Mouse (Mus musculus) heart, postnatal 0 days (tissue): ENCODE measurements around the gene Bicral. TPM values are rescaled to one million over a fixed set of nuclear protein-coding genes. Genes with fewer than 3 reads are reported as not detected.
"Not testable (repeated sequence)": the region's sequence is repeated elsewhere in the genome, so short reads cannot be mapped to it uniquely, and the experiment has no call there.

Experiments
- ATAC-seq: fragments of 200-750 bp; cut with Nextera tagmentation; 2 replicates; pipeline ENCODE4 v1.8.0; 2017; ENCODE audit warnings: low read depth, moderate number of reproducible peaks, moderate library complexity; ENCODE audit not compliant: insufficient read depth
- DNase-seq: peaks from one replicate; pipeline ENCODE4 v3.0.0-alpha.2; 2016; ENCODE audit warnings: low spot score
- H3K27ac ChIP-seq: fragments of 300-500 bp; sonication (generic); 2 replicates; pipeline ENCODE4 v1.5.1; 2014; ENCODE audit warnings: low read depth, mild to moderate bottlenecking
- H3K27me3 ChIP-seq: fragments of 300-500 bp; sonication (generic); 2 replicates; pipeline ENCODE4 v1.6.1; 2014; ENCODE audit warnings: low read length, mixed read lengths; ENCODE audit not compliant: control insufficient read depth, insufficient read depth
- H3K36me3 ChIP-seq: fragments of 300-500 bp; sonication (generic); replicated peaks from 2 replicates; pipeline ENCODE4 v1.6.1; 2014; ENCODE audit warnings: low read length, mixed read lengths; ENCODE audit not compliant: control insufficient read depth, insufficient read depth
- H3K4me1 ChIP-seq: fragments of 300-500 bp; sonication (generic); 2 replicates; pipeline ENCODE4 v1.6.1; 2014; ENCODE audit warnings: antibody characterized with exemption; ENCODE audit not compliant: control insufficient read depth, insufficient read depth
- H3K4me2 ChIP-seq: fragments of 300-500 bp; sonication (generic); 2 replicates; pipeline ENCODE4 v1.6.1; 2014; ENCODE audit warnings: low read depth, mild to moderate bottlenecking, low read length, moderate library complexity
- H3K4me3 ChIP-seq: fragments of 300-500 bp; sonication (generic); 2 replicates; pipeline ENCODE4 v1.5.1; 2014; ENCODE audit warnings: low read depth, low read length
- H3K9ac ChIP-seq: fragments of 300-500 bp; sonication (generic); replicated peaks from 2 replicates; pipeline ENCODE4 v1.6.1; 2014; ENCODE audit warnings: low read depth, low read length, mixed read lengths
- H3K9me3 ChIP-seq: fragments of 300-500 bp; sonication (generic); replicated peaks from 2 replicates; pipeline ENCODE4 v1.6.1; 2016; ENCODE audit warnings: low read length; ENCODE audit not compliant: control insufficient read depth
- CTCF ChIP-seq: IDR thresholded peaks from 2 replicates; pipeline ENCODE4 v1.5.1; 2016; ENCODE audit warnings: antibody characterized with exemption, control low read depth, low read depth
- EP300 ChIP-seq: IDR thresholded peaks from 2 replicates; pipeline ENCODE4 v1.6.1; 2016; ENCODE audit warnings: antibody characterized with exemption, low read depth
- whole genome bisulfite sequencing: fragments of 180-500 bp; shearing (Covaris S2); extraction: QIAGEN DNeasy Blood & Tissue Kit; methylation state at CpG from one replicate; pipeline ENCODE4 v1.1.7; 2014; 5-methylcytosine and 5-hydroxymethylcytosine counted together
- polyA plus RNA-seq: library from polyadenylated mRNA; unstranded; fragments of >200 nt; fragmentation: Nextera tagmentation; extraction: Ambion mirVana; gene quantifications from 2 replicates; pipeline ENCODE4 v1.2.1, GENCODE M21; 2015
- total RNA-seq: library from RNA; depleted of rRNA; stranded (reverse); fragments of >200 nt; gene quantifications from 2 replicates; pipeline ENCODE4 v1.2.3, GENCODE M21; 2014; ENCODE audit warnings: low replicate concordance

Gene Bicral
- total and polyA plus RNA-seq, 2 experiments from 2014 or later, result 1.8 to 3.6 TPM

GRCm38 (mm10) chr17:46792963-46793362 lies 65.3 kb downstream of the Bicral start:
- DNase-seq, result no peak
- Histone ChIP-seq H3K9ac (no peak overlapping the region), H3K36me3 (no peaks in the 10 kb centered on the region), H3K4me2 (no peak overlapping the region), H3K27me3 (no peaks in the 10 kb centered on the region), H3K9me3 (no peaks in the 10 kb centered on the region), H3K4me3 (no peak overlapping the region), H3K4me1 (no peaks in the 10 kb centered on the region), H3K27ac (no peak overlapping the region)
- ATAC-seq, result no peak
- no peak for TF ChIP-seq EP300
- TF ChIP-seq CTCF, result no peak
- 85% methylated on average over 2 of the region's 2 CpGs for WGBS

- not testable (repeated sequence) for DNase-seq, H3K27ac ChIP-seq, H3K4me3 ChIP-seq, H3K4me1 ChIP-seq, H3K36me3 ChIP-seq, H3K9ac ChIP-seq, H3K9me3 ChIP-seq, ATAC-seq, H3K4me2 ChIP-seq, H3K27me3 ChIP-seq
- WGBS, result 64% methylated on average over 2 of the region's 2 CpGs
Observed at GRCm38 (mm10) chr17:46787974-46788373, 70.3 kb downstream of the Bicral start.

GRCm38 (mm10) chr17:46786952-46787351 lies 71.3 kb downstream of the Bicral start:
- Histone ChIP-seq H3K4me3 (no peak overlapping the region), H3K9ac (no peak overlapping the region), H3K27me3 (no peaks in the 10 kb centered on the region), H3K4me2 (no peak overlapping the region), H3K4me1 (no peaks in the 10 kb centered on the region), H3K27ac (no peak overlapping the region), H3K36me3 (no peaks in the 10 kb centered on the region), H3K9me3 (no peaks in the 10 kb centered on the region)
- no peak for DNase-seq
- ATAC-seq, result no peak
- no peak for TF ChIP-seq EP300
- no peak for TF ChIP-seq CTCF
- WGBS, result 77% methylated on average over 5 of the region's 5 CpGs

- Histone ChIP-seq H3K9me3 (no peaks in the 10 kb centered on the region), H3K4me2 (peak overlapping the region; percentile 81), H3K4me1 (0 out of 2 replicates have a peak, but pooled peaks cover 9% of the 10 kb centered on the region), H3K27ac (no peak overlapping the region), H3K9ac (no peak overlapping the region), H3K4me3 (peak overlapping the region; percentile 70), H3K36me3 (peaks cover 26% of the 10 kb centered on the region), H3K27me3 (no peaks in the 10 kb centered on the region)
- TF ChIP-seq EP300 (no peak), CTCF (no peak)
- ATAC-seq, result no peak
- DNase-seq, result no peak
- WGBS, result 76% methylated on average over 2 of the region's 2 CpGs
Observed at GRCm38 (mm10) chr17:46783222-46783565, 75.1 kb downstream of the Bicral start.

GRCm38 (mm10) chr17:46782341-46783221 lies 75.7 kb downstream of the Bicral start, which contains the start of gene Rpl7l1:
TSS of gene Rpl7l1 (minus strand) at chr17:46782672.
- Histone ChIP-seq H3K36me3 (peaks cover 33% of the 10 kb centered on the region), H3K4me2 (peak within 1 kb of the TSS; percentile 81), H3K4me1 (0 out of 2 replicates have a peak, but pooled peaks cover 9% of the 10 kb centered on the region), H3K9ac (peak within 1 kb of the TSS; percentile 79), H3K27ac (peak within 1 kb of the TSS; percentile 78), H3K4me3 (peak within 1 kb of the TSS; percentile 70), H3K9me3 (no peaks in the 10 kb centered on the region), H3K27me3 (no peaks in the 10 kb centered on the region)
- WGBS, result under 1% methylated on average over 44 of the region's 44 CpGs
- DNase-seq, result peak; percentile 93
- TF ChIP-seq CTCF (peak; percentile 53), EP300 (no peak)
- peak; percentile 97 for ATAC-seq
